Mouse (Mus musculus) spleen, adult 2 months (tissue): ENCODE measurements around the gene Pigl.

Source experiments
- CTCF ChIP-seq: fragments of 200-500 bp; IDR thresholded peaks from 2 replicates; pipeline ENCODE4 v1.5.1; 2011; ENCODE audit warnings: mild to moderate bottlenecking, inconsistent platforms; ENCODE audit not compliant: insufficient read depth, insufficient read length, insufficient replicate concordance; ENCODE audit errors: extremely low read depth
- POLR2A ChIP-seq: fragments of 200-500 bp; IDR thresholded peaks from 2 replicates; pipeline ENCODE4 v1.6.1; 2011; ENCODE audit warnings: low read depth, low read length, inconsistent platforms

- TF ChIP-seq CTCF (no peak), POLR2A (no peak)
These were observed 36.6 kb downstream of the Pigl start for GRCm38 (mm10) chr11:62494754-62495275.
